Mouse (Mus musculus): Measurements from ENCODE around the gene Npb. TPM values are rescaled to one million over a fixed set of nuclear protein-coding genes. Genes with fewer than 3 reads are reported as not detected.

The Npb gene
- polyA plus RNA-seq, 1 experiment from 2014 or later, result not detected

GRCm38 (mm10) chr11:120574278-120574600 is 34.0 kb upstream of the Npb start:
- 50% methylated on average over 5 of the region's 5 CpGs for whole genome bisulfite sequencing
- Histone ChIP-seq H3K9me3 (no peaks in the 10 kb centered on the region), H3K36me3 (replicated peaks) (peaks cover 56% of the 10 kb centered on the region), H3K27me3 (replicated peaks; ENCODE audit: low read depth, poor library complexity, severe bottlenecking) (no peaks in the 10 kb centered on the region), H3K4me1 (peaks cover 40% of the 10 kb centered on the region), H3K27ac (replicated peaks) (peak overlapping the region; percentile 96), H3K4me3 (peak overlapping the region; percentile 64)
- DNase-seq (ENCODE audit: low spot score), result no peak

- WGBS, result 79% methylated on average over 2 of the region's 2 CpGs
- no peak for DNase-seq (ENCODE audit: low spot score)
- Histone ChIP-seq H3K4me1 (peaks cover 48% of the 10 kb centered on the region), H3K4me3 (peak overlapping the region; percentile 64), H3K9me3 (no peaks in the 10 kb centered on the region), H3K36me3 (replicated peaks) (peaks cover 56% of the 10 kb centered on the region), H3K27ac (replicated peaks) (no peak overlapping the region), H3K27me3 (replicated peaks; ENCODE audit: low read depth, poor library complexity, severe bottlenecking) (no peaks in the 10 kb centered on the region)
Observed at GRCm38 (mm10) chr11:120575046-120575445, 33.2 kb upstream of the Npb start.

GRCm38 (mm10) chr11:120575940-120576339 is 32.3 kb upstream of the Npb start:
- Histone ChIP-seq H3K4me3 (no peak overlapping the region), H3K4me1 (peaks cover 49% of the 10 kb centered on the region)

GRCm38 (mm10) chr11:120576365-120576981 is 31.8 kb upstream of the Npb start:
- WGBS, result 90% methylated on average over 3 of the region's 3 CpGs
- Histone ChIP-seq H3K9me3 (no peaks in the 10 kb centered on the region), H3K4me3 (peak overlapping the region; percentile 19; the same call in 1 of the 2 replicates), H3K27me3 (replicated peaks; ENCODE audit: low read depth, poor library complexity, severe bottlenecking) (no peaks in the 10 kb centered on the region), H3K4me1 (peaks cover 45% of the 10 kb centered on the region), H3K27ac (replicated peaks) (no peak overlapping the region), H3K36me3 (replicated peaks) (peaks cover 45% of the 10 kb centered on the region)
- no peak for DNase-seq (ENCODE audit: low spot score)

More at GRCm38 (mm10) chr11:120575940-120576339, 32.3 kb upstream of the Npb start:
- Histone ChIP-seq H3K27ac (replicated peaks) (no peak overlapping the region), H3K9me3 (no peaks in the 10 kb centered on the region), H3K27me3 (replicated peaks; ENCODE audit: low read depth, poor library complexity, severe bottlenecking) (no peaks in the 10 kb centered on the region), H3K36me3 (replicated peaks) (peaks cover 50% of the 10 kb centered on the region)
- no peak for DNase-seq (ENCODE audit: low spot score)

- Histone ChIP-seq H3K36me3 (replicated peaks) (peaks cover 42% of the 10 kb centered on the region), H3K4me3 (peak overlapping the region; percentile 92; the same call in 1 of the 2 replicates), H3K4me1 (peaks cover 47% of the 10 kb centered on the region), H3K27me3 (replicated peaks; ENCODE audit: low read depth, poor library complexity, severe bottlenecking) (no peaks in the 10 kb centered on the region), H3K9me3 (no peaks in the 10 kb centered on the region), H3K27ac (replicated peaks) (0 out of 2 replicates have a peak overlapping the region, but pooled peaks have one; percentile 48)
- no peak for DNase-seq (ENCODE audit: low spot score)
- WGBS, result 83% methylated on average over 7 of the region's 7 CpGs
Observed at GRCm38 (mm10) chr11:120577211-120578023, 30.9 kb upstream of the Npb start.

- no peak for DNase-seq (ENCODE audit: low spot score)
- WGBS, result 88% methylated on average over 10 of the region's 10 CpGs
- H3K4me1 ChIP-seq, result peaks cover 49% of the 10 kb centered on the region
- H3K9me3 ChIP-seq, result no peaks in the 10 kb centered on the region
- peak overlapping the region; percentile 92 for H3K4me3 ChIP-seq
- H3K27me3 ChIP-seq (replicated peaks; ENCODE audit: low read depth, poor library complexity, severe bottlenecking), result no peaks in the 10 kb centered on the region
- H3K36me3 ChIP-seq (replicated peaks), result peaks cover 47% of the 10 kb centered on the region
- peak overlapping the region; percentile 48; the same call in 1 of the 2 replicates for H3K27ac ChIP-seq (replicated peaks)
Observed at GRCm38 (mm10) chr11:120578024-120578693, 30.1 kb upstream of the Npb start.

GRCm38 (mm10) chr11:120578694-120579243 is 29.5 kb upstream of the Npb start:
- peaks cover 49% of the 10 kb centered on the region for H3K4me1 ChIP-seq
- H3K36me3 ChIP-seq (replicated peaks), result peaks cover 54% of the 10 kb centered on the region
- peaks cover under 1% of the 10 kb centered on the region; the same call in 1 of the 2 replicates for H3K9me3 ChIP-seq
- WGBS, result 75% methylated on average over 11 of the region's 11 CpGs
- H3K27ac ChIP-seq (replicated peaks), result peak overlapping the region; percentile 66
- H3K27me3 ChIP-seq (replicated peaks; ENCODE audit: low read depth, poor library complexity, severe bottlenecking), result no peaks in the 10 kb centered on the region
- peak; percentile 49 for DNase-seq (ENCODE audit: low spot score)
- peak overlapping the region; percentile 92 for H3K4me3 ChIP-seq

- WGBS, result 62% methylated on average over 15 of the region's 15 CpGs
- H3K9me3 ChIP-seq, result peaks cover 5% of the 10 kb centered on the region; the same call in 1 of the 2 replicates
- H3K36me3 ChIP-seq (replicated peaks), result peaks cover 61% of the 10 kb centered on the region
- peak; percentile 87 for DNase-seq (ENCODE audit: low spot score)
- H3K27ac ChIP-seq (replicated peaks), result peak overlapping the region; percentile 96
- peak overlapping the region; percentile 92 for H3K4me3 ChIP-seq
- peaks cover 41% of the 10 kb centered on the region for H3K4me1 ChIP-seq
- no peaks in the 10 kb centered on the region for H3K27me3 ChIP-seq (replicated peaks; ENCODE audit: low read depth, poor library complexity, severe bottlenecking)
Observed at GRCm38 (mm10) chr11:120579316-120580107, 28.8 kb upstream of the Npb start.

- peak overlapping the region; percentile 92 for H3K4me3 ChIP-seq
- H3K27me3 ChIP-seq (replicated peaks; ENCODE audit: low read depth, poor library complexity, severe bottlenecking), result no peaks in the 10 kb centered on the region
- H3K36me3 ChIP-seq (replicated peaks), result peaks cover 68% of the 10 kb centered on the region
- peak; percentile 19 for DNase-seq (ENCODE audit: low spot score)
- H3K27ac ChIP-seq (replicated peaks), result peak overlapping the region; percentile 96
- WGBS, result 63% methylated on average over 7 of the region's 7 CpGs
- H3K4me1 ChIP-seq, result peaks cover 37% of the 10 kb centered on the region
- H3K9me3 ChIP-seq, result peaks cover 5% of the 10 kb centered on the region; the same call in 1 of the 2 replicates
Observed at GRCm38 (mm10) chr11:120580190-120580589, 28.1 kb upstream of the Npb start.

- H3K27ac ChIP-seq (replicated peaks), result peak overlapping the region; percentile 96
- H3K36me3 ChIP-seq (replicated peaks), result peaks cover 75% of the 10 kb centered on the region
- WGBS, result under 1% methylated on average over 44 of the region's 44 CpGs
- peak; percentile 51 for DNase-seq (ENCODE audit: low spot score)
- H3K27me3 ChIP-seq (replicated peaks; ENCODE audit: low read depth, poor library complexity, severe bottlenecking), result no peaks in the 10 kb centered on the region
- H3K9me3 ChIP-seq, result peaks cover 5% of the 10 kb centered on the region; the same call in 1 of the 2 replicates
- peak overlapping the region; percentile 92 for H3K4me3 ChIP-seq
- peaks cover 37% of the 10 kb centered on the region for H3K4me1 ChIP-seq
Observed at GRCm38 (mm10) chr11:120580871-120581331, 27.4 kb upstream of the Npb start.

GRCm38 (mm10) chr11:120581490-120582267 is 26.6 kb upstream of the Npb start, which contains the start of gene Arhgdia:
TSS of gene Arhgdia (minus strand) at chr11:120581624.
- peaks cover 5% of the 10 kb centered on the region; the same call in 1 of the 2 replicates for H3K9me3 ChIP-seq
- peaks cover 77% of the 10 kb centered on the region for H3K36me3 ChIP-seq (replicated peaks)
- H3K27ac ChIP-seq (replicated peaks), result peak within 1 kb of the TSS; percentile 96
- H3K27me3 ChIP-seq (replicated peaks; ENCODE audit: low read depth, poor library complexity, severe bottlenecking), result no peaks in the 10 kb centered on the region
- peak within 1 kb of the TSS; percentile 92 for H3K4me3 ChIP-seq
- 4% methylated on average over 75 of the region's 75 CpGs for WGBS
- H3K4me1 ChIP-seq, result peaks cover 37% of the 10 kb centered on the region
- DNase-seq (ENCODE audit: low spot score), result peak; percentile 91
